Mouse (Mus musculus) right cerebral cortex, adult 18-20 months (tissue): ENCODE measurements at regions not wholly inside any gene's neighbourhood (a gene's known extent, or its start where the extent isn't known, plus 50 kb on each side); places are given as distances from the start of the nearest gene placed in this dataset.
A peak's percentile ranks its signal among the peaks of the same experiment; 100 is the strongest.
"Not testable (repeated sequence)": the region's sequence is repeated elsewhere in the genome, so short reads cannot be mapped to it uniquely, and the experiment has no call there.

ENCODE experiments used
- DNase-seq: peaks from one replicate; pipeline ENCODE4 v3.0.0; 2022; ENCODE audit warnings: mixed read lengths

GRCm38 (mm10) chr10:95773425-95773980, 69.2 kb downstream of the Gm33543 start:
- no peak for DNase-seq

GRCm38 (mm10) chr10:95772811-95773424, 69.8 kb downstream of the Gm33543 start:
- DNase-seq: no peak

- DNase-seq: no peak
Measured at GRCm38 (mm10) chr10:95768974-95769373, 73.8 kb downstream of the Gm33543 start.

- no peak for DNase-seq
Measured at GRCm38 (mm10) chr10:95767526-95768161, 75.1 kb downstream of the Gm33543 start.

- no peak for DNase-seq
Measured at GRCm38 (mm10) chr10:95764129-95764528, 78.6 kb downstream of the Gm33543 start.

- no peak for DNase-seq
Measured at GRCm38 (mm10) chr10:95762632-95763031, 80.1 kb downstream of the Gm33543 start.

- DNase-seq: no peak
Measured at GRCm38 (mm10) chr10:95761969-95762368, 80.8 kb downstream of the Gm33543 start.

GRCm38 (mm10) chr10:95760121-95760870, 82.4 kb downstream of the Gm33543 start:
- no peak for DNase-seq

- no peak for DNase-seq
Measured at GRCm38 (mm10) chr10:95758181-95758580, 84.5 kb downstream of the Gm33543 start.

- DNase-seq: no peak
Measured at GRCm38 (mm10) chr10:95755429-95755828, 82.2 kb upstream of the Anapc15-ps start.

- DNase-seq: no peak
Measured at GRCm38 (mm10) chr10:95753396-95753905, 80.2 kb upstream of the Anapc15-ps start.

GRCm38 (mm10) chr10:95748360-95748759, 75.1 kb upstream of the Anapc15-ps start:
- DNase-seq: no peak

GRCm38 (mm10) chr10:95747939-95748338, 74.7 kb upstream of the Anapc15-ps start:
- no peak for DNase-seq

GRCm38 (mm10) chr10:95745834-95746620, 72.8 kb upstream of the Anapc15-ps start:
- DNase-seq: no peak

- DNase-seq: no peak
Measured at GRCm38 (mm10) chr10:95745254-95745653, 72.0 kb upstream of the Anapc15-ps start.

GRCm38 (mm10) chr10:95743627-95744026, 70.4 kb upstream of the Anapc15-ps start:
- no peak for DNase-seq

GRCm38 (mm10) chr10:95739421-95739820, 66.2 kb upstream of the Anapc15-ps start:
- DNase-seq: no peak

GRCm38 (mm10) chr10:95736743-95737142, 63.5 kb upstream of the Anapc15-ps start:
- not testable (repeated sequence) for DNase-seq

GRCm38 (mm10) chr10:95731001-95731400, 57.8 kb upstream of the Anapc15-ps start:
- no peak for DNase-seq

- DNase-seq: no peak
Measured at GRCm38 (mm10) chr10:95729890-95730289, 56.6 kb upstream of the Anapc15-ps start.

- DNase-seq: peak; percentile 58
Measured at GRCm38 (mm10) chr10:95725910-95726309, 52.7 kb upstream of the Anapc15-ps start.

GRCm38 (mm10) chr10:95725349-95725748, 52.1 kb upstream of the Anapc15-ps start:
- DNase-seq: no peak
